Mouse (Mus musculus) granulocyte monocyte progenitor cell, adult 5-6 weeks (primary cell): ENCODE results near the gene Tecta. TPM values are rescaled to one million over a fixed set of nuclear protein-coding genes. Genes with fewer than 3 reads are reported as not detected.

Source experiments
- ATAC-seq: replicated peaks from 2 replicates; pipeline ENCODE4 v1.8.0; 2016; ENCODE audit warnings: mild to moderate bottlenecking, moderate TSS enrichment, inconsistent platforms; ENCODE audit not compliant: poor library complexity, severe bottlenecking
- total RNA-seq, 2 experiments: library from RNA; stranded (forward) in 1 of 2; stranded (reverse) in 1 of 2; fragments of 200-712, 200-1000 nt in 1 of 2; fragments of >200 nt in 1 of 2; fragmentation: Nextera tagmentation in 1 of 2; gene quantifications; 2 replicates each; pipeline ENCODE4 v1.2.3; 2014 to 2017

Tecta gene
- total RNA-seq (2014; fragmentation: Nextera tagmentation) (not detected in 2 replicates), total RNA-seq (2017) (not detected in 2 replicates)

DNA sequence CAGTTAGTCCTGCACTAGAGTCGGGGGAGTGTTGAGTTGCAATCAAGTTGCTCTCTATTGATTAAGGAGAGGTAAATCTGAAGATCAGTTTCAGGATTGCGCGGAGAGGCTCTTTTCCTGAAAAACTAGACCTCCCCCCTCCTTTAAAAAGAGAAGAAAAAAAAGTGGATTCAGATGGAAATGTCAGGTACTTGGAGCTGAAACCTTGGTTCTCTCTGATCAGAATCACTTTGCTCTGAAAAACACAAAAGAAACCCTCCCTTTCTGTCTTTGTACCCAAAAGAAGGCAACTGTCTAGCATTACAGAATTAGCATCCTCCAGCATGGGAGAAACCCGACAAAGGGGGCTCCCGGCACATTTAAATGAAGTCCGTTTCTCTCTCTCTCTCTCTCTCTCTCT lies at the start of gene Tecta:
Gene Tecta (minus strand): TSS at position 101 of the 400 bp plus-strand sequence.
- no peak for ATAC-seq

DNA sequence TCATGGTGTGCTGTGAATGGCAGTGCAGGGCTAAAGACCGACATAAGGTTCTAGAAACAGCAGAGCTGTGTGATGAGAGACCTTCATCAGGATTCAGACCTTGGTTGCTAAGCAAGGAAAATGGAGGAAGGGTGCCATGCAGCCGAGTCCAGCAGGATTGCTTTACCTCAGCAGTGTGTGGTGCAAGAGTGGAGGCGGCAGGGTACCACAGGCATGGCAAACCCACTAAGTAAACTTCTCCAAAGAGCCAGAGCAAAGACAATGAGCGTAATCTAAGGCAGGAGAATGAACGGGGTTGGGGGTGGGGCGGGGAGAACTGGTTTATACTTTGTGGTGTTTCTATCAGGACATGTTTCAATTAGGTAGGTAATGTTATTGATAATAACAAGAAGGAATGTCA lies 49.3 kb upstream of the Tecta start:
- ATAC-seq = no peak

DNA sequence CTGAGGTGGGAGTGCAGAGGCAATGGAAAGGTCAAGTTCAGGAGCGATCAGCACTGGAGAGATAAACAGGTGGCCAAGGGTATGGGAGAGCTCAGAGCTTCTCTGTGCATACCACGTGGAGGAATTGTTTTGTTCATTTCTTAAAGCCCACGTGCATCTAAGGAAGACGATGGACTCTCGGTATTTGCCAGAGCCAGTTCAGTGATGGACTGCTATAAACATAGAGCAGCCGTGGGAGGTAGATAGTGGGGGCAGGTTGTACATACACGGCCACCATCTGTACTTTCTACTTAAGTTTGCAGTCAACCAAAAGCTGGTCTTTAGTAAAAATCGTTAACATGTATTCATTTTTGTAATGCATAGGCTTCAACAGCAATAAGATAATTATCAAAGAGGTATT lies 42.4 kb upstream of the Tecta start:
- ATAC-seq = no peak

DNA sequence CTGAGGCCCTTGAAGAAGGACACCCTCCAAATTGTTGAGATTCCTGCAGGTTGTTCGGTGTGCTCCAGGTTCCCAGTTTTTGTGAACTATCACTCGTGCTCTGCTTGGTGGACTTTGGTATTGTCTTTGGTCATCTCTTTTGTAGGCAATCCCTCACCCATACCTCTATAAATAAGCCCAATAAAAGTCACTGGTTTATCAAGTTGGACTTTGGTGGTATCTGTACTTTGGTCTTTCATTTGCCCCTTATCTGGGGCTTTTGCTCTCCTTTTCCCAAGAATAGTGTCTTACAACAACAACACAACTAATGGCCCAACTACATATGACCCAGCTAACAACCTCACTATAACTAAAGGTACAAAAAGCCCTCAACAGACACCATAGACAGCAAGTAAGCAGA lies 41.5 kb upstream of the Tecta start:
- no peak for ATAC-seq

DNA sequence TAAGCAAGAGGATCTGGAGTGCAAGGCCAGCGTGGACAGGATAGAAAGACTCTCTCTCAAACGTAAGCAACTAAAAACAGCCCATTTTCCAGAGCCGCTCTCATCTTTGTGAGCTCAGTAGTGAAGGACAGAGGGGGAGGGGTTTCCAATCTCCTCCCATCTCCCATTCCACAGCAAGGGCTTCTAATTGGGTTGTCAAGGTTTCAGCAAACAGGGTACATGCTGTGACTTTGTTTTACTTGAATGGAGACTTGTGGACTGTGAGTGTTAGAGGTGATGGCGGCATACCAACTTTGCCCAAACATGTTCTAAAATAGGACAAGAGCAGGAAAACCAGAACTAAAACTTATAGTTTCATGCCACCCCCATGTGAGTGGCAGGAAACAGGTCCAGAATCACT lies 39.7 kb upstream of the Tecta start:
- ATAC-seq = no peak

DNA sequence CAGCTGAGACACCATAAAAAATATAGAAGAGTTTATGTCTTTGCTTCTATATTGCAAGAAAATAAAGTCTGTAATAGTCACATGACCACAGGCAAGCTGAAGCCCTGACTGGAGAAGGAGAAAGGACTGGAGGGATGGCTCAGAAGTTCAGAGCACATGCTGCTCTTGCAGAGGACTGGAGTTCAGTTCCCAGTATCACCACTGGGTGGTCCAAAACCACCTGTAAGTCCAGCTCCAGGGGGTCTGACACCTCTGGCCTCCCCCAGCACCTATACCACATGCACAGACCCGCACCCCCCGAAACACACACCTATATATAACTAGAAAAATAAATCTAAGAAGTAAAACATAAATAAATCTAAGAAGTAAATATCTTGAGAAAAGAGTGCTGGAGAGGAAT lies 32.4 kb upstream of the Tecta start:
- no peak for ATAC-seq

DNA sequence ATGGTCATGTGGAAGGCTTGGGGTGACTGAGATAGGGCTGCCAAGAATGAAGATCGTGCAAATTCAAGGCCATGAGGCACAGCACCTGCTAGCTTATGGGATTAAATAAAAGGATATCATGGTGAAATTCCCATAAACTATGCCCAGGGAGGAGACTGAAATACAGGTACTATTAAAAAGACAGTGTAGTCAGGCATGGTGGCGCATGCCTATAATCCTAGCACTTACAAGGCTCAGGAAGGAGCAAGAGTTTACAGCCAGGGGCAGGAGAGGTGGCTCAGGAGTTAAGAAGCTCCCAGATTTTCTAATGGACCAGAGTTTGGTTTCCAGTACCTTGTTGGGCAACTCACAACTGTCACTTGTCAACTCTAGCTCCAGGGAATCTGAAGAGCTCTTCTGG lies 31.9 kb upstream of the Tecta start:
- ATAC-seq = no peak

DNA sequence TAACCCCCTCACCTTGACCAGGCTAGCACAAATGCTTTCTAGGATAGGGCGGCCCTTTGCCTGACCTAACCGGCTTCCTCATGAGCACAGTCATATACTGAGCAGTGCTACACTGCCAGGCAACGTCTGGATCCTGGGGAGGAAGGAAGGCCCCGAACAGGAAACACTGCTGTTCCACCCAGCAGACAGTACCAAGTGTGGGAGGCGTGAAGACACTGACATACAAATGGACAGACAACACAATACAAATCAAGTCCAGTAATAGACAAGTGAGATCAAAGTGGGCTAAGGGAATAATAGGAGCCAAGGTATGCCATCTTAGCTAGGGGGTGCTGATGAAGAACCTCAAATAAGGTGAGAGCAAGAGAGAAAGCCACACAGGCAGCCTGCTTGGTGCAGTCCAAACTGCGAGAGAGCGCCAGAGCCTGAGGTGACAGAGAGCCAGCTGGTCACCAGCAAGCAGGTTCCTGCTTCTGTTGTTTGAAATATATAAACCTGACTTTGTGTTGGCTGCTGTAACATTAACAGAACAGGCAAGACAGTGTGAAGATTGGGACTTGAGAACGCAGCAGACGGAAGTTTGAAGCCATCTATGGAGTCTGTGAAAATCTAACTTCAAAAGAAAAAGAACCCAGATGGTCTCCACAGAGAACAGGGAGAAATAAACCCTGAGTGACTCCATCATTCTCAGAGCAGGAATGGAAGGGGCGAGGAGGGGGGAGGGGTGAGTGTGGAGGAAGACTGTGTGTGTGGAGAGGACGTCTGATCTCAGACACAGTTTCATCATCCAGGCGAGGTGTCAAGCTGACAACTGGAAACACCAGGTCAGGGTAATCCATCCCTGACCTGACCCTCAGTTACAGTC lies 28.6 kb upstream of the Tecta start:
- ATAC-seq = peak; percentile 77

DNA sequence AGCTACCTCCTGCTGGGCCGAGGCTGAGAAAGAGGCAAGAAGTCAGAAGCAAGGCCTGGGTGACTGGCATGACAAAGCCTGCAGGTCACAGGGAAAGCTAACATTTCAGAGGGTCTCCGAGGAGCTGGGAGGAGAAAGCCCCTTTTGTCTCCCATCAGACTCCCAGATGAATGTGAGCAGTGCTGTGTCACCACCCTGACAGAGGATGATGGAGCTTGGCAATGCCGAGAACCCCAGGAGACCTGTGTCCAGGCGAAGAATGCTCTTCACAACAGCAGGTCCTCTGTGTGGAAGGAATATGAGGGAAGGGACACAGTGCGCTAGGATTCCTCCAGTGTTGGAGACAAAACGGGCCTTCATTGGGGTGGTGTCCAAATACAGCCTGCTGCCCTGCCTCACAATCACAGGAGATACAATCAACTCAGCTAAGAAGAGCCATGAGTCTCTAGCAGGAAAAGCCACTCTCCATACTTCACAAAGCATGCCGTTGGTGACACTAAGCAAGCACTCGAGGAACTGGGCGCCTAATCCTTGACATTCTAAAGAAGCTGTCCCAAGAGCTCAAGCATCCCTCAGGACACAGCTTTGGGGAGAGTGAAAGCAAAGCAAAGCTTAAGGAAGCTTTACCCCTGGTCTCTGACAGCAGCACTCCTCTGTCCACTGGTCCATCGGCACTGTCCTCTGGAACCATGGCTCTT lies 27.1 kb upstream of the Tecta start:
- no peak for ATAC-seq

DNA sequence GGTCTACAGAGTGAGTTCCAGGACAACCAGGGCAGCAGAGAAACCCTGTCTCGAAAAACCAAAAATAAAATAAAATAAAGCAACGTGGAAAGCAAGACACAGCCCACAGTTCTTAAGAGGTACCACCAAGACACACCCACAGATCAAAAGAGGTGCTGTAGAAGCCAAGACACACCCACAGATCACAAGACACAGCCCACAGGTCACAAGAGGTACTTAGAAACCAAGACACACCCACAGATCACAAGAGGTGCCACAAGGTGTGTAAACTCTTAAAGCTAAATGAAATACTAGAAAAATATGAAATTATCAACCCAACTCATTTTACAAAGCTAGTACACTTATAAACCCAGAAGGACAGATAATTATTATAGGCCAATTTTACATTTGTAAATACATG lies 23.9 kb upstream of the Tecta start:
- ATAC-seq = no peak

DNA sequence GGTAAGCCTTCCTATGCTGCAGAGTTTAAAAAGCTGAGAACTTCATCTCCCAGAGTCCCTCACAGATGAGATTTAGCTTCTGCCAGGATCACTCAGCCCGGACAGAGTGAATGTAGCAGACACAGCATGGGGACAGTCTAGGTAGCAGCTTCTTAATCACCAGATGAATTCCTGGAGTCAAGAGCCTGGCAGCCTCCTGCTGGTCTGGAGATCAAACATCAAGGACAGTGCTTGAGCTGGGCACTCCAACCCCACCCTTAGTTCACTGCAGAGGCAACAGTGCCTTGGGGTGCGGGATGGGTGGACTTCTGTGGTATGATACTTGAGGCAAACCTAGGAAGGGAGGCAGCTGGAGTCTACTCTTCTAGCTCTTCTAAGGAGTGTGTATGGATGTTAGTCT lies 20.0 kb upstream of the Tecta start:
- no peak for ATAC-seq

DNA sequence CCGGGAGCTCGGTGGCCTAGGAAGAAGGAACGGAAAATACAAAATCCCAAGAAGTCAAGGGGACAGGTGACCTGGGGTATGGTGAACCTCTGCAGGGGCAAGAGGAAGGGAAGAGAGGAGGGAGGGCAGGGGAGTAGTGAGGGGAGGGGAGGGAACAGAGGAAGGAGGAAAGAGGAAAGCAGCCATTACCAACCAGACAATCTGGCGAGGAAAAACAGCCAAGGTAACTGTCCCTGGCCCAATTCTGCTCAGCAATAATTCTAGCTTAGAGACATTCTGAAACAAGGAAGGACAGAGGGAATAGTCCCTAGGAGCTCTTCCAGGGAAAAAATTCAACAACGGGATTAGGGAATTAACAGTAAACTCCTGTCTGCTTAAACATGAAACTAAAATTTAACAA lies 19.1 kb upstream of the Tecta start:
- ATAC-seq = no peak

DNA sequence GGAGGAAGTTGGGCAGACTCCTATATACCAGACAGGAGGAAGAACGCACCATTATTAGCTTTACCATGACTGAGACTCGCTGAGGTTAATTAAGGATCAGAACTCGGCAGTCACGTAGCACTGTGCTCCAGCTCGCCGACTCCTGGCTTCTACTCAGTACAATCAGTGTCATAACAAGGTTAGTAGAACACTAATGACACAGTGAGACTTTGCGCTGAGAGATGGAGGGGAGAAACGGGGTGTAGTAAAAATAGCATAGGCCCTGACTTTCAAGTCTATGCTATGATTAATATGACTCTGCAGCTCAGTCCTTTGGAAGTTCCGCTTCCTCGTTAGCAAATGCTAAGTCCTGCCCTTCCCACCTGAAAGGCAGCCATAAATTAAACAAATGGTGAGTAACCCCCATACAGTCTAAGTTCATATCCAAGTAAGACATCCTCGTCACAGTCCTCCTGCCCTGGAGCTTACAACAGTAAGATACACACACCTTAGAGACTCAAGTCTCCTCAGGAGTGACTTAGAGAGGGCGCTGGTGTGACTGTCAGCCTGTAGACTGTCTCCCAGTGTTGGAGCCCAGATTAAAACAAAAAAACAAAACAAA lies 17.7 kb upstream of the Tecta start:
- ATAC-seq = no peak

DNA sequence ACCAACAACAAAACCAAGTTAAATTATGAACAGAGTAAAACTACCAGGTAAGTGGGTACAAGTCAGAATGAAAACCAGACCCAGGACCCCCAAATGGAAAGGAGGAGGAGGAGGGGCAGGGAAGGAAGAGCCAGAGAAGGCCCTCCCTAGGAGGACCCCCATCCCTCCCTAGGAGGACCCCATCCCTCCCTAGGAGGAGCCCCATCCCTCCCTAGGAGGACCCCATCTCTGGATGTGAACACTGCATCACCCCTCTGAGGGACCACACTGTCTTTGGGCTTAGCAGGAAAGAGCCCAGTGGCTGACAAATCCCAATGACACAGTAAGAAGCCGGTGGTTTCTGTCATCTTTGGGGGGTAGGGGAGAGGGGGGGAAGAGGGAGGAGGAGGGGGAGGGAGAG lies 15.5 kb upstream of the Tecta start:
- no peak for ATAC-seq

DNA sequence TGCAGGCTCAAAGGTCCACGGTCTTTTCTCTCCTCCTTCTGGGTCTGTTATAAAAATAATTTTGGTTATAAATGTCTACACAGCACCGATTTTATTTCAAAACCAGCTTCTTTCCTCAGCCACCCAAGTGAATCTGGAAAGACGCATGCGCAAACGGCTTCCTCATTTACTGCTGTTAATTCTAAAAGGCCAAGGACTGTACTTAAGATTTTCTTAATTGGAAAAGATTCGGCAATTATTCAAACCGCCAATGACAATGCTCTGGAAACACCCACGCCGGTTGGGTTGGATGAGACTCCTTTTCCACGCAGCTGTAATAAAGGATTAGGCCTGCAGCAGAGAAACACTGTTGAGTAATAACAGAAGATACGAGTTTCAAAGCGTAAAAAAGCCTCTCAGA lies 13.6 kb upstream of the Tecta start:
- no peak for ATAC-seq

DNA sequence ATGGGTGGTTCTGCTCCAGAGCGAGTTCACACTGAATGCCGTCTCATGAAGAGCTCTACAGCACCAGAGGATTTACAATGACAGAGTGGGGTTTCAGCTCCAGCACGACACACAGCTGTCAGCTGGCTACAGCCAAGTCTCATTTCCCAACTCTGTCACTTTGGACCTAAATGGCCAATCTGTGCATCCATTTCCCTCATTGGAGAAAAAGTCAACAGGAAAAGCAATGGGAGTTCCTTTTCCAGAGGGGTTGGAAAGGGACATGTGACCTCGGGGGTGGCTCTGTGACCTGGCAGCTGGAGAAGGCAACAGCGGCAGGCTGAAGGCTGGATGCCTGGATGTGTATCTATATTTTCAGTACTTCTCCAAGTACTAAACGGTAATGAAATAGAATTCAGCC lies 11.6 kb upstream of the Tecta start:
- no peak for ATAC-seq

DNA sequence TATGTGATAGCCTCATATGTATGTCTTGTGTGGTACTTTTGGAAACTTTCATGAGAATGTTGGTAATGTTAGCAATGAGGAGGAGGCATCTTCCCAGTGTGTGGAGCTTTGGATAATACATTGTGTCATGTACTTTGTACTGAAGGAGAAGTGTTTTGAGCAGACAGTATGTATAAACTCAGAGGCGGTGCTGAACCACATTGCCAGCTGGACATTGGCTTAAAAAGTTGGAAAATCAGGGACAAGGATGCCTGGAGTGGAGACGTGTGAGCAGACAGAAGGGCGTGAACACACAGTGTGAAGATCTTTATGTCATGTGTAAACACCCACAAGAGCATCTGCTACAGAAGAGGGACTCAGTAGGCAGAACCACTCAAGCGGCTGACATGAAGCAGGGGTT lies 6.0 kb upstream of the Tecta start:
- ATAC-seq = no peak

DNA sequence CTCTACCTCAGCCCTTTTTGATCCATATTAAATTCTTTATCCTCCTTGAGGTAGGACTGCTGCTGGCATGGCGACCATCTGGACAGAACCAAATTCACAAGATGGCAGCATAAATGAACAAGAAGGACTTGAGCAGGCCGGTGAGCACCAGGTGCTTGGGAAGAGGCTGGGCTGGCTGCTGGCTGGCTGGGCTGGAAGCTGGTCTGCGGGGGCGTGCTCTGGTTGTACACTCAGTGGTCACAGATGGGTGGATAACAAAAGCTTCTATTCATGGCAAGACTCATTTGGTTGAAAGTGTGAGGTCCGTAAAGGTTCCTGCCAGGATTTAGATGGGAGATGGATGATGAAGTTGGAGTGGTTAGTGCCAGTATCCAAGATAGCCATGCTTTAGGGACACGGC lies 1.8 kb upstream of the Tecta start:
- no peak for ATAC-seq

DNA sequence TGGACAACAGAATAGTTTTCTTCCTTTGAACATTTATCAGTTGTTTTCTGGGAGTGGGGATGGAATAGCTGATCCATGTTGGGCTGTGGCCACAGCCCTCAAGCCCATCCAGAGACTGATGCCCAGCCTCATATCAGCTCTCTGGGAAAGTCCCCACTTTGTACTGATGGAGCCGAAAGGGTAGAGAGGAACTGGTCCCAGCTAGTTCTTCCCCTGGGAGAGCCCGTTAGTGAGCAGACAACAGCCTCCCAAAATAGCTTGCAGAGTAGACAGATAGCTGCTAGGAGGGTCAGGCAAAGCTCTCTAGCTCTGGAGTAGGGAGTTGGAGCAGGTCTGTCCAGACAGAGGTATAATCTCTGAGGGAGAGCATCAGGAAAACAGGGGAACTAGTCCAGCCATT lies 3.6 kb downstream of the Tecta start:
- no peak for ATAC-seq

DNA sequence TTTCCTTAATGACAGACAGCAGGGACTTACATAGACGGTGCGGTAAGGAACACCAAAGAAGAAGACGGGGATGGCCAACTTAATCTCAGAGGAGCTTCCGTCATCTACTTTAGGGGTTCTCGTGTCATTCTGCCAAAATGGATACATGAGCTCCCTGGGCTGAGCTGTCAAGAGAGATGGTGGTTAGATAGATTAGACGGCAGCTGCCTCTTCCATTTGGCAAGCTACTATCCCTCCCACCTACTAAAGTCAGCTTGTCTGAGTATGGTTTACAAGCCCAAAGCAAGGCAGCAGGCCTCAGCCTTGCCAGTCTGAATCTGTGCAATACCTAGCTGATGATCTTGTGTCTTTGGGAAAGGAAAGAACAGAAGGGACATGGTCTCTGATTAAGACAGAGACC lies 4.8 kb downstream of the Tecta start:
- no peak for ATAC-seq

DNA sequence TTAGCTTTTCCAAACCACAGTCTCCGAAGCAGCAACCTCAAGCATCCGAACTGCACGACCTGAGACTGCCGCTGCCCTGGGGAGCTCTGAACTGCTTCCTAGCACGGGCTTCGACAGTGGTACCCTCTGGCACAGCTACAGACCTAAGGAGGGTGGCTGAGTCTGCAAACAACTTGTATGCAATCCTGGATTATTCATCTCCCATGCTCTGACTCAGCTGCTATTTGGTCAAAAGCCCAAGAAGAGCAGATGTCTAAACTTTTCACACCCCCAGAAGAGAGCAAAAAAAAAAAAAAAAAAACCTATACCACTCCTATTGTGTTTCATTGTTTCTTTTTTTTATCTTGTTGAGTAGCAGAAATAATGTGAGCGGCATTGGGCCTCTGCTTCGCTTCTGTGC lies 5.4 kb downstream of the Tecta start:
- no peak for ATAC-seq

DNA sequence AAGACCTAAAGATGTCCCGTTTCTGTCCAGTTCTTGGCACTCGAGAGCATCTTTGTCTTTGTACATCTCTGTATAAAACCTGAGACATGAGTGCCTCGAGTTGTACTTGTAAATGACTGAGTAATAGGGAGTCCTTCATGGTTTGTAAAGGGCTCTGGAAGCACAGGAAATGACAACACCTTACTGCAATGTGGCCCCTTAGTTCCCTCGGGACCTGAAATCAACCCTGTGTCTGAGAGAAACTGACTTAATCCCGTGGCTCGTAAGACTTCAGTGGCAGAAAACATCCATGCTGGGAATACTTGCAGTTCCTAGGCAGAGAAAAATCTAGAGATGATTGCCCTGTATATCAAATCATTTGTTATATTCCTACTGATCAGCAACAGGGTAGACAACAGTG lies 6.8 kb downstream of the Tecta start:
- ATAC-seq = no peak
